Mouse (Mus musculus) embryonic facial prominence, embryonic 13.5 days (tissue): ENCODE measurements around the gene Sncb. TPM values are rescaled to one million over a fixed set of nuclear protein-coding genes. Genes with fewer than 3 reads are reported as not detected.
"Not testable (repeated sequence)": the region's sequence is repeated elsewhere in the genome, so short reads cannot be mapped to it uniquely, and the experiment has no call there.

ENCODE experiments used
- ATAC-seq: fragments of 200-750 bp; cut with Nextera tagmentation; 2 replicates; pipeline ENCODE4 v1.8.0; 2017; ENCODE audit warnings: low read depth; ENCODE audit not compliant: insufficient number of reproducible peaks, insufficient read depth, low FRiP score, low TSS enrichment
- H3K27ac ChIP-seq: fragments of 300-500 bp; sonication (generic); 2 replicates; pipeline ENCODE4 v1.5.1; 2015; ENCODE audit warnings: moderate library complexity, mild to moderate bottlenecking, inconsistent platforms
- H3K27me3 ChIP-seq: fragments of 300-500 bp; sonication (generic); 2 replicates; pipeline ENCODE4 v1.6.1; 2015; ENCODE audit warnings: mild to moderate bottlenecking, inconsistent platforms
- H3K36me3 ChIP-seq: fragments of 300-500 bp; sonication (generic); 2 replicates; pipeline ENCODE4 v1.6.1; 2015; ENCODE audit warnings: mild to moderate bottlenecking, inconsistent platforms
- H3K4me1 ChIP-seq: fragments of 300-500 bp; sonication (generic); 2 replicates; pipeline ENCODE4 v1.6.1; 2015; ENCODE audit warnings: inconsistent platforms
- H3K4me2 ChIP-seq: fragments of 300-500 bp; sonication (generic); 2 replicates; pipeline ENCODE4 v1.6.1; 2015; ENCODE audit warnings: moderate library complexity, mild to moderate bottlenecking, inconsistent platforms
- H3K4me3 ChIP-seq: fragments of 300-500 bp; sonication (generic); 2 replicates; pipeline ENCODE4 v1.5.1; 2015; ENCODE audit warnings: mild to moderate bottlenecking, inconsistent platforms
- H3K9ac ChIP-seq: fragments of 300-500 bp; sonication (generic); 2 replicates; pipeline ENCODE4 v1.6.1; 2015; ENCODE audit warnings: mild to moderate bottlenecking, inconsistent platforms
- H3K9me3 ChIP-seq: fragments of 300-500 bp; sonication (generic); 2 replicates; pipeline ENCODE4 v1.6.1; 2016; ENCODE audit warnings: inconsistent platforms
- WGBS: fragments of 180-500 bp; shearing (Covaris S2); methylation state at CpG from one replicate; pipeline ENCODE4 v1.1.7; 2015; ENCODE audit warnings: mixed read lengths; 5-methylcytosine and 5-hydroxymethylcytosine counted together
- polyA plus RNA-seq: library from polyadenylated mRNA; unstranded; fragments of >200 nt; fragmentation: Nextera tagmentation; extraction: Ambion mirVana; gene quantifications from 2 replicates; pipeline ENCODE4 v1.2.1, GENCODE M21; 2015

Sncb gene
- polyA plus RNA-seq, 1 experiment from 2014 or later = 0.20 TPM

DNA sequence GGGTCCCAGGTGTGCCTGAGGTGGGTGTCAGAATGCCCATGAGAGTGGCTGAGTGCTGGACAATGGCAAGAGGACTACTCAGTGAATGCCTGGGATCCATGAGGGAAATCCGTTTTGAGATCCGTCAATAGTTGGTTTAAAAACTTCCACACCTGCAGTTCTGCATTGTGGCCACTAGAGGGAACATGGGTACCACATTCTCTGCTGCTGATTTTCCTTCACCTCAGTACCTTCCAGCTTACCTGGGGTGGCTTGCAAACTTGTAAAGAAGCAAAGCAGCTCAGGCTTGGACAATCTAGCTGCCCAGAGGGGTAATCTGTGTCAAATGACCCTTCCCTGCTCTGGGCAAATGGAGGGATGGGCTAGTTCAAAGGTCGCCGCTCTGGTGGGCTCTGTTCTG lies 31.0 kb upstream of the Sncb start:
- H3K9ac ChIP-seq = no peak overlapping the region
- 0 out of 2 replicates have a peak, but pooled peaks cover 6% of the 10 kb centered on the region for H3K4me1 ChIP-seq
- H3K27ac ChIP-seq = no peak overlapping the region
- no peak overlapping the region for H3K4me3 ChIP-seq
- H3K9me3 ChIP-seq = no peaks in the 10 kb centered on the region
- H3K36me3 ChIP-seq = no peaks in the 10 kb centered on the region
- H3K4me2 ChIP-seq = no peak overlapping the region
- no peak for ATAC-seq
- WGBS = 44% methylated on average over 4 of the region's 4 CpGs
- peaks cover 24% of the 10 kb centered on the region for H3K27me3 ChIP-seq

DNA sequence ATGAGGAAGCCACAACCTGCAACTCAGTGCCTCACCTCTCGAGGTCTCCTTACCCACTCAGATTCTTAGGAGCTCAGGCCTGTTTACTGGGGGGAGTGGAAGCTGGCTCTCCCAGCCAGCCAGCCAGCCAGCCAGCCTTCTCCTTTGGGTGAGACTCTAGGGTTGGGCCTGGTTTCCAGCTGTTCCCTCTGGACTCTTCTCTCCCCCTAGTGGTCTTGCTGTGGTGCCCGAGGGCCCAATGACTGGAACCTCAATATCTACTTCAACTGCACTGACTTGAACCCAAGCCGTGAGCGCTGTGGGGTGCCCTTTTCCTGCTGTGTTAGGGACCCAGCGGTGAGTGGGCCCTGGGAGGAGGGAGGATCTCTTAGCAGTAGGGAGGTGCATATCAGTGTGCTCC lies 28.4 kb upstream of the Sncb start:
- 54% methylated on average over 5 of the region's 5 CpGs for WGBS
- Histone ChIP-seq H3K27me3 (peaks cover 45% of the 10 kb centered on the region), H3K36me3 (no peaks in the 10 kb centered on the region), H3K27ac (no peak overlapping the region), H3K4me1 (peaks cover 5% of the 10 kb centered on the region), H3K4me3 (no peak overlapping the region), H3K9ac (no peak overlapping the region), H3K9me3 (no peaks in the 10 kb centered on the region), H3K4me2 (no peak overlapping the region)
- ATAC-seq = no peak

DNA sequence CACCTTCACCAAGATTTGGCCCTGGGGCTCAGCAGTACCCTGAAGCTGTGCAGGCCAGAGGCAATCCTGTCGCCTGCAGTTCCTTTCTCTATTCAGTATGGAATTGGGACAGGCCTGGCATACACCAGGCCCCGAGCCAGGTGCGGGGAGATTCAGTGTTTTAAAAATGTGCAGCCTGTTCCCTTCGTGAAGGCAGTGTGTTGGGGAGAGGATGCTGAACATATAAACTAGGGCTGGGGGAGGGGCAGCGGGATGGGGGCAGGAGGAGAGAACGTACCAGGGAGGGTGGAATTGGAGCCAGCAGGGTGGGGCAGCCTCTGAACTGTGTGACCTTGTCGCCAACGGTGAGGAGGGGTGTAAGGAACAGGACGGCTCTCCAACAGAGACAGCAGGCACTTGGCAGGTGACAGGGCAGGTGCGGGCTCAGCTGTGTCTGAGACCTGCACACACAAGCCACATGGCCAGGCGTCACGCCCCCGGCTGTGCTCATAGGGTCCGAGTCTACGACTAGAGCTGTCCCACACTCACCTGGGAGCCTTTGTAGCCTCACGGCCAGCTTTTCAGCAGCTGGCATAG lies 27.7 kb upstream of the Sncb start:
- no peak overlapping the region for H3K27ac ChIP-seq
- peaks cover 51% of the 10 kb centered on the region for H3K27me3 ChIP-seq
- WGBS = 74% methylated on average over 16 of the region's 16 CpGs

DNA sequence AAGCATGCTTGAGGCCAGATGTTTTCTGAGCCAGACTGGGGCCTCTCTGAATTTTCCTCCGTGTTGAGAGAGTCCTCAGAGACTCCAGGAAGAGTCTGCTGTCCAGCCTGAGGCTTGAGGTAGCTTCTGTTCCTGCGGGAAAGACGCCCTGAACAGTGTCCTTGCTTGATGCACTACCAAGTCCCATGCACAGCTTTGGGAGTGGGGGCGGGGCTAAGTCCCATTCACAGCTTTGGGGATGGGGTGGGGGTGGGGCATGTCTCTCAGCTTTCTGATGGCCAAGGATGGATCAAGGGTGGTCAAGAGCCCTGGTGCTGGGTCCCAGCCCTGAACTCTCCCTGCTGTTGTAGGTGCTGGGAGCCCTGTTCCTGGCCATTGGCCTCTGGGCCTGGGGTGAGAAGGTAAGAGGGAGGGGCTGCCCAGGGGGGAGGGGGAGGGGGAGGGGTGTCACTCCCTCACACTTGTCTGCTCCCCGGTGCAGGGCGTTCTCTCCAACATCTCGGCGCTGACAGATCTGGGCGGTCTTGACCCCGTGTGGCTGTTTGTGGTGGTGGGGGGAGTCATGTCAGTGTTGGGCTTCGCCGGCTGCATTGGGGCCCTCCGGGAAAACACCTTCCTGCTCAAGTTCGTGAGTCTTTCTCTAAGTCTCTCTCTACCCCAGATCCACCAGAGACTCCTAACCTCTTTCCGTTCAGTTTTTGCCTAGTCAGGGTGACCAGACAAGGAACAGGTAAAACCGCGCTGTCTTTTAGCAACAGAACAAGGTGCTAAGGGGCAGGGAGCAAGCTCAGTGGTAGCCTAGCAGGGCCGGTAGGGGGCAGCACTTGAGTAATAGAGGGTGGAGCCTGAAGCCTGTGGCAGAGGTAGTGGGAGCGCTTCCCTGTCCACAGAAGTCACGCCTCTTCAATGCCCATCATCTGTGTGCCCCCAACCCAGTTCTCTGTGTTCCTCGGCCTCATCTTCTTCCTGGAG lies 26.1 kb upstream of the Sncb start:
- no peaks in the 10 kb centered on the region for H3K9me3 ChIP-seq
- H3K36me3 ChIP-seq = no peaks in the 10 kb centered on the region
- no peak for ATAC-seq
- H3K4me1 ChIP-seq = peaks cover 12% of the 10 kb centered on the region
- 15% methylated on average over 21 of the region's 21 CpGs for WGBS
- no peak overlapping the region for H3K4me2 ChIP-seq
- no peak overlapping the region for H3K4me3 ChIP-seq
- no peak overlapping the region for H3K9ac ChIP-seq
- peaks cover 43% of the 10 kb centered on the region for H3K27me3 ChIP-seq
- no peak overlapping the region for H3K27ac ChIP-seq

More for the DNA sequence above, 27.7 kb upstream of the Sncb start:
- Histone ChIP-seq H3K9ac (no peak overlapping the region), H3K4me1 (peaks cover 9% of the 10 kb centered on the region), H3K4me2 (no peak overlapping the region), H3K9me3 (no peaks in the 10 kb centered on the region), H3K4me3 (no peak overlapping the region), H3K36me3 (no peaks in the 10 kb centered on the region)
- no peak for ATAC-seq

DNA sequence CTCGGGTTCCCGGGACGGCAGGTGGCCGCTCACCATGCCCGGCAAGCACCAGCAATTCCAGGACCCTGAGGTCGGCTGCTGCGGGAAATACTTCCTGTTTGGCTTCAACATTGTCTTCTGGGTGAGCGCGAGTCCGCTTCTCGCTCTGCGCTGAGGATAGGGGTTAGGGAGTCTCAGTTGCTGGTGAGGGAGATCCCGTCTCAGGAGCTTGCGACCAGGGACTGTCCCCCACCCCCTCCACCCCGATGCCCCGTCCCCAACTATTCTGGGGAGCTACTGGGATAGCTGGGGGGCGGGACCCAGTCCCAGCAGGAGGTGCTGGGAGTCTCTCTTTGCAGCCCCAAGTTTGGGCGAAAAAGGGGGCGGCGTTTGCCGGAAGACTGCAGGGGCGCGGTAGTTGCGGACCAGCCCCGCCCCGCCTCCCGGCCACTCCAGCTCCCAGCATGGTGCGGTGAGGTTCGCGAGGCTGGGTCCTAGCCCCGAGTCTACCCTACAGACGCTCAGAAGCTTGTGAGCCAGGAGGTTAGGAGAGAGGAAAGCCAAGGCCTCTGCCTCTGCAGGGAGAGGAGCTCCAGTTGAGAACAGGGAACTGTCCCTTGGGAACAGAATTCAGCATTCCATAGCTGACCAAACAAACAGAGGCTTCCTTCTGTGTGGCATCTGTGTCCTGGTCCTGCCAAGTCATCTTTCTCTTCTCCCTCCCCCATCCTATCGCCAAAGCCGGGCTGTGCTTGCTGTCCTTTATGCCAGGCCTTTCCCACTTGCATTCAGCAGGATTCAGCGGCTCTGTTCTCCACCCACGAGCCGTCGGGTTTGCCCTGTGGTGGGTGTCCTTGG lies 23.4 kb upstream of the Sncb start:
- ATAC-seq = peak; percentile 43; the same call in 1 of the 2 replicates
- no peaks in the 10 kb centered on the region for H3K36me3 ChIP-seq
- peak overlapping the region; percentile 60 for H3K4me3 ChIP-seq
- peak overlapping the region; percentile 99 for H3K4me2 ChIP-seq
- peak overlapping the region; percentile 62 for H3K9ac ChIP-seq
- H3K4me1 ChIP-seq = peaks cover 12% of the 10 kb centered on the region
- H3K27me3 ChIP-seq = peaks cover 43% of the 10 kb centered on the region
- no peaks in the 10 kb centered on the region for H3K9me3 ChIP-seq
- H3K27ac ChIP-seq = no peak overlapping the region
- 1% methylated on average over 37 of the region's 38 CpGs for WGBS

DNA sequence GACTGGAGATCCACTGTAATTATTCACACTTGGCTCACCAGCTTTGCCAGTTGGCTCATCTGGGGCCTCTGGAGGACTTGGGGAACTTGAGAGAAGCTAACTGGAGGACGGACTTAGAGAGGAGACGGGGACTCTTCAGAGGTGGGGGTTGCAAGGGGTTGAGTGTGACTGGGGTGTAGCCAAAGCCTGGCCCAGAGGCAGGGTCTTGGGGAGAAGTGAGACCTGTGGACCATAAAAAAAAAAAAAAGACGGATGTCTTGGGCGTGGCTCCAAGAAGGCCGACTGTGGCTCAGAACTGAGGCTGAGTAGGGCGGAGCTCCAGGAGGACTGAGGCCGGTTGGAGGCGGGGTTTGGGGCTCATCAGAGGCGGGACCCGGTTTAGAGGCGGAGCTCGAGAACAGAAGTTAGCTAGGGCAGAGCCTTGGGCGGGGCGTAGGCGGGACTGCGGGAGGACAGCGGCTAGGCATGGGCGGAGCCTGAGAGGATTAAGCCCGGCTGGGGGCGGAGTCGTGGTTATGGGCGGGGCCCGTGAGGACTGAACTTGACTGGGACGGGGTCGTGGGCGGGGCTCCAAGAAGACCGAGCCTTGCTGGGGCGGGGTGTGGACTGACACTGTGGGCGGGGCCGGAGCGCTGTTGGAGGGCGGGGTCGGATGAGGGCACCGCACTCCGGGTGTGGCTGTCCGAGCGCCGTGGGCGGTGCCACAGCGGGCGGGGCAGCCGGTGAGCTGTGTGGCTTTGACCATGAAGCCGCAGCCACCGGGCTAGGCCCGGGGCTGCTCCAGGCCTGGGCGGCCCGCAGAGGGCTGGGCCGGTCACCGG lies 22.6 kb upstream of the Sncb start, which contains the start of gene Tspan17:
Gene Tspan17, plus strand, starts transcription at position 638 of the 821 bp plus-strand sequence.
- H3K9me3 ChIP-seq = no peaks in the 10 kb centered on the region
- H3K4me3 ChIP-seq = peak within 1 kb of the TSS; percentile 60
- H3K36me3 ChIP-seq = no peaks in the 10 kb centered on the region
- WGBS = 2% methylated on average over 46 of the region's 49 CpGs
- H3K27ac ChIP-seq = no peak within 1 kb of the TSS
- peaks cover 43% of the 10 kb centered on the region for H3K27me3 ChIP-seq
- peak within 1 kb of the TSS; percentile 99 for H3K4me2 ChIP-seq
- peak; percentile 77 for ATAC-seq
- H3K4me1 ChIP-seq = peaks cover 12% of the 10 kb centered on the region
- peak within 1 kb of the TSS; percentile 62 for H3K9ac ChIP-seq

DNA sequence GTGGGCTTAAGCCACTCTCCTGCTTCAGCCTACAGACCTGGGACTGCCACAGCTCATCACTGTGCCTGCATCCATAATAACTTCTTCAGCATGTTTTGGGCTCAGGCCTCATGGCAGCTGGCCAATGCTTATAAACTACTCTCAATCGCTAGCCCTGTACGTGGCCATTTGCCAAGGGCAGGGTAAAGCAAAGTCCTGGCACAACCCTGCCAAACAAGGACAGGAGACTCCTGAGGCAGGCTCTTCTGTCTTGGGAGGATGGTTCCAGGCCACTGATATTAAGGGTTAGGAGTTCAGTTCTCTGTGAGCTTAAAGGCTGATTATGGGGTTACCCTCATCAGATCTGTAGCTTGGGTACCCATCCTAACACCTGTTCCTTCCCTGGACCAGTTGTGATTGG lies 21.2 kb upstream of the Sncb start:
- not testable (repeated sequence) for H3K27ac ChIP-seq, H3K9me3 ChIP-seq, H3K4me2 ChIP-seq, H3K36me3 ChIP-seq, H3K4me3 ChIP-seq, H3K9ac ChIP-seq, ATAC-seq
- peaks cover 12% of the 10 kb centered on the region for H3K4me1 ChIP-seq
- 68% methylated on average over 2 of the region's 2 CpGs for WGBS
- peaks cover 36% of the 10 kb centered on the region for H3K27me3 ChIP-seq

DNA sequence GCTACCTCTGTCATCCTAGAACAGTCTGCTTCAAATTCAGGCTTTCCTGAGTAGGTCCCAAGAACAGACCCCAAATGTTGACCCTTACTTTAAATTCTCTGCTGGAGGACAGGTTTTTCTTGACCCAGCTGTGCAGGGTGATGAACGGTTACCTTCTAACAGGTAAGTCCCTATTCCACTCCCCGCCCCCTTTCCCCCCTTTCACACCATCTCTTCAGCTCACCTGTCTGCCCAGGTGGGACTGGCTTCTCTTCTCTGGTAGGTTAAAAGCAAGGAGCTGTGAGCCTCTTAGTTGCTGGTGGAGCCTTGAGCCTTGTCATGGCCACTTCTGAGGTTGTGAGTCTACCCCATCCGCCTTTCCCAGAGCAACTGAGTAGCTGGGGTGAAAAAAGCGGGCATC lies 17.3 kb upstream of the Sncb start, which contains the start of gene Eif4e1b:
Gene Eif4e1b, plus strand, starts transcription at position 301 of the 400 bp plus-strand sequence.
- Histone ChIP-seq H3K9ac (no peak within 1 kb of the TSS), H3K9me3 (no peaks in the 10 kb centered on the region), H3K4me2 (no peak within 1 kb of the TSS), H3K27me3 (no peaks in the 10 kb centered on the region; the same call in 1 of the 2 replicates), H3K4me1 (no peaks in the 10 kb centered on the region), H3K36me3 (no peaks in the 10 kb centered on the region), H3K4me3 (no peak within 1 kb of the TSS), H3K27ac (no peak within 1 kb of the TSS)
- ATAC-seq = no peak
- WGBS = 84% methylated on average over 4 of the region's 4 CpGs

DNA sequence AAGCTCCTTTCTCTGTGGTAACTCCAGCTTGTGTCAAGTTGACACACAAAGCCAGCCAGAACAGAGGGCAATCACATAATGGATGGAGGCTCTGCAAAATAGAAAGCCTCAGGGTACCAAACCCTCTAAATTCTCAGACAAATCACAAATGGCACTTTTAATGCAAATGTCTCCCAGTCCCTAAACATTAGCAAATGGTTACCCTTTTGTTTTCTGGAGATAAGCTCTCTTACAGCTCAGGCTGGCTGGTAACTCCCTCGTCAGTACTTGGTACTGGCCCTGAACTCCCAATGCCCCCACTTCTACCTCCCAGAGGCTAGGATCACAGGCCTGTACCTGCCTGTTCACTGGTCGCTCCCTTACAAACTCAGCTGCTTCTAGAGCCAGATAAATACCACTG lies 16.8 kb upstream of the Sncb start:
- H3K4me2 ChIP-seq = no peak overlapping the region
- no peak overlapping the region for H3K9ac ChIP-seq
- H3K27ac ChIP-seq = no peak overlapping the region
- no peaks in the 10 kb centered on the region for H3K9me3 ChIP-seq
- no peak for ATAC-seq
- no peak overlapping the region for H3K4me3 ChIP-seq
- H3K36me3 ChIP-seq = no peaks in the 10 kb centered on the region
- 33% methylated on average over 2 of the region's 2 CpGs for WGBS
- no peaks in the 10 kb centered on the region for H3K4me1 ChIP-seq
- H3K27me3 ChIP-seq = no peaks in the 10 kb centered on the region

DNA sequence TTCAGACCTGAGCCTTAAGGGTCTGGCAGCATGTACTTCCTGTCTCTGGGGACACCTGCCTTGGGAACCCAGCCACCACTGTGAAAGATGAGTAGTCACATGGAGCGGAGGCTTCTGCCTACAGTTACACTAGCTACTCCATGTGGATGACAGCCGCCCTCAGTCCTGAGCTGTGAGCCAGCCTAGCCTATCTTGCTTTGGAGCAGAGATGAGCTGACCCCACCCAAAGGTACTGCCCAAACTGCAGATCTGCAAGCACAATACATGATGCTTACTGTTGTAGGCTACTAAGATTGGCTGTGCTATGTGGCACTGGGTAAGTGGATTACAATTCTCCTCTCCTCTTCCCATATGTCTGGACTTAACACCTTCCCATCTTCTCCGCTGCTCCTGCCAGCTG lies 14.7 kb upstream of the Sncb start:
- Histone ChIP-seq H3K36me3 (no peaks in the 10 kb centered on the region), H3K27ac (no peak overlapping the region), H3K9me3 (no peaks in the 10 kb centered on the region), H3K27me3 (no peaks in the 10 kb centered on the region), H3K4me1 (no peaks in the 10 kb centered on the region), H3K4me3 (no peak overlapping the region), H3K9ac (no peak overlapping the region), H3K4me2 (no peak overlapping the region)
- ATAC-seq = no peak
- WGBS = 83% methylated on average over 3 of the region's 3 CpGs

DNA sequence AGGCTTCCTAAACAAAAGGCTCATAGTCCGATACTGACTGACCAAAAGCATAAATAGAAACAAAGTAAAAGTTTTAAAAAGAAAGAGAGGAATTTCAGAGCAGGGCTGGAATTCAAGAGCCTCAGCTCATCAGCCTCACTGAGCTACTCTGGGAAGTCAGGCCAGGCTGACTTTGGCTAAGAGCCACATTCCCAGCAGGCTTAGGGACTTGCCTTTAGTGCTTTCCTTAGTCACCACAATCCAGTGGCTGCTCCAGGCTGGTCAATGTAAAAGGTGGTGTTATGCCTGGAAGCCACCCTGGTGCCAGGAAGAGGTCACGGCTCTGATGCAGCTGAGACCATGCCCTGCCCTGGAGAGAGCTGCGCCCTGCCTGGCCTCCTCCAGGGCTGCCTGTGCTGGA lies 14.2 kb upstream of the Sncb start:
- Histone ChIP-seq H3K9me3 (no peaks in the 10 kb centered on the region), H3K27me3 (no peaks in the 10 kb centered on the region), H3K36me3 (no peaks in the 10 kb centered on the region), H3K4me3 (no peak overlapping the region), H3K4me2 (no peak overlapping the region), H3K27ac (no peak overlapping the region), H3K9ac (no peak overlapping the region), H3K4me1 (no peaks in the 10 kb centered on the region)
- no peak for ATAC-seq
- WGBS = 63% methylated on average over 3 of the region's 3 CpGs
